Mouse (Mus musculus): ENCODE data around the gene Gphn.

Gphn gene

DNA sequence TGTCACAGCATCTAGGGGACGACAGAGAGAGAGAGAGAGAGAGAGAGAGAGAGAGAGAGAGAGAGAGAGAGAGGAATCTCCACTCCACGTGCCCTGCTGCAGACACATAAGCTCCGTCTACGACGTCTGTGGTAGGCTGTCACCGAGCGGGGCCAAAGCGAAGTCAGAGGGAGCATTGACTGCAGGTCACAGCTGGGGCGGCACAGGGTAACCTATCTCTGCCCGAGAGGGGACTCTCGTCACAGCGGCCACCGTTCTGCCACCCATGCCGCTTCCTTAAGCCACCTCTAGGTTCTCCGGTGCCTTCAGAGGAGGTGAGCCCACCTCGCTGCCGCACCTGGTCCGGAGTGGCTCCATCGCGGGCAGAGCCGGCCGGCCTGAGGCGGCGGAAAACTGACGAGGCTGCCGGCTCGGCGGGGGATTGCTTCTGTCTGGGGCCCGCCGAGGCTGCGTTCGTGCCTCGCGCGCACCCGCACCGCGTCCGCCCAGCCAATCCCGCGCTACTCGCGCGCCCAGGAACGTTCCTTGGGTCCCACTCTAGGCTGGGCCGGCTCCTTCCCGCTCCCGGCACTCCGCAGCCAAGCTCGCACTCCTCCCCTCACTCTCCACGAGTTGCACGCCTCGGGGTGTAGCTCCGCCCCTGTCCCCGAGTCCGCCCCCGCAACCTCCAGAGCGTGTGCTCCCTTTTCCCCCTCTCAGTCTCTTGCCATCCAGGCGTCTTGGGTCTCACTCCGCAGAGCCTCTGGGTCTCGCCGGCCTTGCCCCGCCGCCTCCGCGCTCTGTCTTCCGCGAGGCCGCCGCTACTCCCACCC lies at the start of gene Gphn:
Gphn (plus strand) TSS at position 673 of the 812 bp plus-strand sequence.
- DNase-seq (ENCODE audit: low spot score in 2 of 2): peak; percentile 84 to 86

GRCm38 (mm10) chr12:78181452-78181851 lies 44.7 kb upstream of the Gphn start:
- DNase-seq (ENCODE audit: low spot score in 2 of 2): no peak

DNA sequence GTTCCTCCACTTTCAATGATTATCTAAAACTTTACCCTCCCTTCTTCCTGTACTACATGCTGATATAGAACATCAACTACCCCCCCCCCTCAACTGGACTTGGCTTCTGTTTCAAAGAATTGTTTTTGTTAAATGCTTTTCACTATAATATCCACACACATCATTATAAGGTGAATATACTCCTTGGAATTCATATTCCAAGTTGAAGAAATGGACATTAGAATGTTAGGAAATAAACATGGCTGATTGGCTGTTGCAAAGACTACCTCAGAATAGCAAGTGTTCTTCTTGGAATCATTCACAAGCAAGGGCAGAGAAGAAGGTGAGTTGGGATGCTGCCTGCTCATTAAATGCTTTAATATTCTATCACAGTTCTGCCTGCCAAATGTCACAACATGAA lies 32.2 kb upstream of the Gphn start, which contains the start of gene Gm6657:
Gm6657 (plus strand) TSS at position 301 of the 400 bp plus-strand sequence.
- no peak for DNase-seq (ENCODE audit: low spot score in 2 of 2)

- DNase-seq (ENCODE audit: low spot score in 2 of 2): no peak
These were observed 30.8 kb upstream of the Gphn start for GRCm38 (mm10) chr12:78195368-78195767.

DNA sequence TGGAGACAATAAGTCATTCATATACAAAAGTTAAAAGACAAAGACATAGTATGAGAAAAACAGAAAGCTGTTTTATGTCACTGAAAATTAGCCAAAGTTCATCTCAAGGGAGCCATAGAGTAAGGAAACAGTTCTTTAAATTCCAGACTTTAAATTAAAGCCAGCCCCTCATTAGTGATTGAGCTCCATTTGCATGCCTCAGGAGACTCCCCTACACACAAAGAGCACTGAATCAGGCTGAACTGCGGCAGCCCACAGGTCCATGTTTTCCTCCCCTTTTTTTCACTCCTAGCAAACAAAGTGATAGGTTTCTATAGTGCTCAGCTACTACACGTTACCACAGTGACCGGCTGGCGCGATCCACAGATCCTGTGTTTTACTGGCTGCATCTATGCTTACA lies 22.5 kb upstream of the Gphn start:
- no peak for DNase-seq (ENCODE audit: low spot score in 2 of 2)

DNA sequence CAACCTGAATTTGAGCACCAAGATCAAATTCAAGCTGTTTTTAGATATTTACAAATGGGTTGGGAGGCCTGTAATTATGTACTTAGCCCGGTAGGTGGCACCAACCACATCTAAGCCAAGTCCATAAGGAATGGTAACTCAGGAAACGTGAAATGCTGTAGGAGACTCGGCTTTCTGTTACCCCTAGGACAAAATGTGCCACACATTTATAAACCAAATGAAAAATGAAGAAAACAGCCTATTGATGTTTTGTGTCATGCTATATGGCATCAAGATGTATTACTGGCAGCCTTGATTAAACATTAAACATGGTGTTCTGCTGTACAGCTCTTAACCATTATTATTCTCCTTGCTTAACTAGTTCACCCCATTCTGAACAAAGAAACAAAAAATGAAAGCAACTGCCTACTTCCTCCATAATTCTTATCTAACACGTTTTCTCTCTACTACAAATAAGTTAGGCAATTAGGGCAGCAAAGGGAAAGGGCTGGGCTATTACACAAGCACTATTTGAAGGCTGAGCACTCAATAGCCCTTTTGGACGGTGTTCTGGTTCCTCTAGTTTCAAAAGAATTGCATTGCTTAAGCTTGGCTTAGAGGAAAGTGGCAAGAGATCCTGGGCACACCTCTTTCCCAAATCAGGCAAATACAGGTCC lies 20.1 kb upstream of the Gphn start:
- peak; percentile 5 for DNase-seq (ENCODE audit: low spot score in 2 of 2)

GRCm38 (mm10) chr12:78206571-78206960 lies 19.6 kb upstream of the Gphn start:
- DNase-seq (ENCODE audit: low spot score in 2 of 2): no peak

- no peak for DNase-seq (ENCODE audit: low spot score in 2 of 2)
These were observed 16.3 kb upstream of the Gphn start for GRCm38 (mm10) chr12:78209856-78210255.

DNA sequence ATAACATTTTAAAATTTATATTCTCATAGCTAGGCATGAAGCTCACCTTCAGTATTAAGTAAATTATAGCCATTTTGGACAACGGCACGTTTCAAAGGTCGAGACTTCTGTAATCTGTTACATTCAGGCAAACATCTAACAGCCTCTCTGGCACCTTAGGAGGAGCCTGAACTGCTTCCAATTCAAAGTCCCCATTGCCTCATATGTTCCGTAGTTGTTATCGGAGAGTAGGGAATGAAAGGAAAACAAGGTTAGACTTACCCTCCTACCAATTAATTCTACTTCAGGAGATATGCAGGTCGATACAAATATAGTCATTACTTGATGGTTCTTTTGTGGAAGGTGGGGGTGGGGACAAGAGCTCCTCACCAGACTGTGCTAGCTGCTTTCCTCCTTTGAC lies 10.7 kb upstream of the Gphn start:
- DNase-seq (ENCODE audit: low spot score in 2 of 2): no peak

DNA sequence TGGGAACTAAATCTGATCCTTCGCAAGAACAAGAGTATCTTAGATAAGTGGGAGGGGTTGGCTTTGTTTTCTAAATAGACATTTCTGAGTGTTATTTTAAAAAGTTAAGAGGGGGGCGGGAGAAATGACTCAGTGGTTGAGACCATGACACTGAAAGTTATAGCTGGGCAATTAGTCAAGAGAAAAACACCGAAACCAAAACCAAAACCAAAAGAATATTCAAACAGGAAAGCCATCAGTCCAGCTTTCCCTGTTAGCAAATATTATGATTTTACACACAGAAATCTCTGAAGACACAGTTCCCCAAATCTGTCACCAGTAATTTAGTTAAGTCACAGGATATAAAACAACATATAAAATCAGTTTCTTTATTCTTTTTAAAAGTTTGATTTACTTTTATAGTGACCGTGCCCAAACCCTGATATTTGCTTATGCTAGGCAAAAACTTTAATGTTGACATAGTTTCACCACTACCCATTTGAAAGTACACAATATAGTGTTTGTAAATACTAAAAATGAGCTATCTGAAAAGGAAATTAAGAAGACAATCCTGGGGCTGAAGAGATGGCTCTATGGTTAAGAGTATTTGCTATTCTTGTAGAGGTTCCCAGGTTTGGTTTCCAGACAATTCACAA lies 6.9 kb upstream of the Gphn start:
- DNase-seq (ENCODE audit: low spot score in 2 of 2): no peak

DNA sequence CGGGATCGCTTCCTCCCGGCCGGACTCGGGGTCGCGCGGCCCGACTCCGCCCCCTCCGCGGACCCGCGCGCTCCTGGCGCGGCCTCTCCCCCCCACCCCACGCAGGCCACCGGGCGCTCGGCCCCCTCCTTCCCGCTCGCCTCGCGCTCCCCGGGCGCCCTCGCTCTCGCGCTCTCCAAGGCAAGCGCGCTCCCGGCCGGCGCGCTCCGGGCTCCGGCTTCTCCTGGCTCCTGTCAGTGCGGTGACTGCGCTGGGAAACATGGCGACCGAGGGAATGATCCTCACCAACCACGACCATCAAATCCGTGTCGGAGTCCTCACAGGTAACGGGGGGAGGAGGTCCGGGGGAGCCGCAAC lies 318 bp downstream of the Gphn start:
- peak; percentile 72 to 84 for DNase-seq (ENCODE audit: low spot score in 2 of 2)

GRCm38 (mm10) chr12:78227021-78227932 lies 1.1 kb downstream of the Gphn start:
- DNase-seq (ENCODE audit: low spot score in 2 of 2): peak; percentile 27 to 62

- DNase-seq (ENCODE audit: low spot score in 2 of 2): no peak
These were observed 2.0 kb downstream of the Gphn start for GRCm38 (mm10) chr12:78228139-78228538.

DNA sequence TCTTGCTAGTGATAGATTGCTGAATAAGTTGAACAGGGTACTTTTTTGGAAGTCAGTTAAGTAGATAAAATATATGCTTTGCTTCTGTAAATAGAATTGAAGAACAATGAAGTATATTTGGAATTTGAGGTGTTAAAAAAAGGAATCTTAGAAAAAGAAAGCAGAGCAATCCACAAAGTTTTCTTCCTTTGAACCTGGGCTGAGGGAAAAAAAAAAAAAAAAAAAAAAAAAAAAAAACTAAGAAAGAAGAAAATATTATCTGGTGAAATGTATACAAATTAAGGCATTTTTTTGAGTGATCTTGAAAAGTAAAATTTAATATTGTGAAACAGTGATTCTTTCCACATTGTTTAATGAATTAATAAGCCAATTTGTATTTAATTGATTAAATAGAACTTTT lies 6.4 kb downstream of the Gphn start:
- no peak for DNase-seq (ENCODE audit: low spot score in 2 of 2)

GRCm38 (mm10) chr12:78248366-78248765 lies 22.2 kb downstream of the Gphn start:
- DNase-seq (ENCODE audit: low spot score in 2 of 2): no peak

DNA sequence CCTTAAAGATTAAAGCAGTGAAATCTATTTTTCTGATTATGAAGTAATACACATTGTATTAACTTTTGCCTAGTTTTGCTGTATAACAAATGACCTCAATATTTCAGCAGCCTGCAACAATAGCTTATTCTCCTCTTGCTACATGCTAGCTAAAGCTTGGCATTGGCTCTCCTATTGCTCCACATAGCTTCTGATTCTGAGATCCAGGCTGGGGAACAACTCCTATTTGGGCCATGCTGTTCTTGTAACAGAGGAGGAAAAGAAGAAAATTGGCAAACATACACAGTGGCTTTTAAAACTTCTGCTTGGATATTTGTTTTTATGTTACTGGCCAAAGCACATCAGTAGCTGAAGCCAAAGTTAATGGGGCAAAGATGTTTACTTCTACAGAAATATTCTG lies 23.0 kb downstream of the Gphn start:
- DNase-seq (ENCODE audit: low spot score in 2 of 2): no peak

DNA sequence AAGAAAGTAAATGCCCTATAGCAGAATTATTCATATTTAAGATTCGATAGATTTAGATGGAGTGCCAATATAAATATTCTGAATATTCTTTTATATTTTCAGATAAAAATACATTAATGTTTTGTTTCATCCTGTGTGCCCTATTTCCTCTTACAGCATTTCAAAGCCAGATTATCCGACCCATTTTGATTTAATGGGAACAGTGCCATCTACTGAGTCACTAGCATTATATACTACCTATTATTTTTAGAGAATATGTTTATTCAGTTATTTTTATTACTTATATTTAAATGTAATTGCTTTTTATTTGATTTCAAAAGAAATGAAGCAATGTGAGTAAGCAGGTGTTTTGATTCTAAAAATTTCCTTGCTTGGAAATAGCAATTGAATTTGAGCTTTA lies 51.2 kb downstream of the Gphn start:
- no peak for DNase-seq (ENCODE audit: low spot score in 2 of 2)

DNA sequence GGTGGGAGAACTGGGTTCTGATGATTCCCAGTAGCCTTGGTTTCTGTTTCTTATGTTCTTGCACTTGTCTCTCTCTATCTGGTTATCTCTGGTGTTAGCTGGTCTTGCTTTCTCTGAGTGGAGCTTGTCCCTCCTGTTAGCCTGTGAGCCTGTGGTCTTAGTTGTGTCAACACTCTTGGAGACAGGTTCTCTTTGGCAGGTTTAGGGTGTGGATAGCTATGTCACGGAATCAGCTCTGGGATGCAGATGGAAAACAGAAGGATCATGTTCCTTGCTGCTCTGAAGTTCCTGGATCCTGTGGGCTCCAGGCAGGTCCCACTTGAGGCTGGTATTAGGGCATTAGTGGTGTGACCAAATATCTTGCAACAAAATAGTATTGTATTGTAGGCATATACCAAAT lies 64.2 kb downstream of the Gphn start:
- DNase-seq (ENCODE audit: low spot score in 2 of 2): no peak

DNA sequence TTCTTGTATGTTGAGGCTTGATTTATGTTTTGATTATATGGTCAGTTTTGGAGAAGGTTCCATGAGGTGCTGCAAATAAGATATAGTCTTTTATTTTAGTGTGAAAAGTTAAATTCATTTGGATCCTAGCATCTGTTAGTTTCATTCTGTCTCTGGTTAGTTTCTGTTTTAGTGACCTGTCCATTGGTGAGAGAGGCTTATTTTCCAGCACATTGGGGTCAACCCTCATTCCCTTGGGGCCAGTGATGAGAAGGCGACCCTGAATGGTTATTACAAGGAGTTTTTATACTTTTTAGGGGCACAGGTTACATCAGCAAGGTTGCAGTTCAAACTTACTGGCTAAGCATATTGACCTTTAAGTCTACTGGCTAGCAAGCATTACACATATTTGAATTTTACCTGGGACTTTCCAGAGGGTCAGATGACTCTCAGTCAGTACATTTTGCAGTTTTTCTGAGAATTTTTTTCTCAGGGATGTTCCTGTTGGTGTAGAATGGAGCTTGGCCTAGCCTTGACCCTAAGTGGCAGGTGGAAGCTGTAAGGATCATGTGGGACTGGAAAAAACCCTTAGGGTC lies 72.7 kb downstream of the Gphn start:
- DNase-seq (ENCODE audit: low spot score in 2 of 2): no peak

GRCm38 (mm10) chr12:78315106-78315505 lies 88.9 kb downstream of the Gphn start:
- DNase-seq (ENCODE audit: low spot score in 2 of 2): no peak

DNA sequence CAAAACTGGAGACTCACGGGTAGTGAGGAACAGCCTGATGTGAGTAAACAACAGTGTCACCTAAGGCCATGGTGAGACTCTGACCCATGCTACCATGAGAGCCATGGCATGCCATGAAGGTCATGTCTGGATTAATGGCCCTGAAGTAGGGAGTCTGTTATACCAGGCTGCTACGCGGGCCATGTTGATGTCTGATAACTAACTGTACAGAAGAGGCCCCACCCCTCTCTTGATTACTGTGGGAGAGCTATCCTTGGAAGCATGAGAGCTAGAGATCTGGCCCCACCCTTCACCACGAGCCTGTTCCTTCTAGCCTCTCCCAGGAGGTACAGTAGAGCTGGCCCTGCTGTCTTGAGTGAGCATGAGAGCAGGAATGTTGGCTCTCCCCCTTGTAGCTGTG lies 101.8 kb downstream of the Gphn start:
- DNase-seq (ENCODE audit: low spot score in 2 of 2): no peak

Data from urinary bladder, adult 18-20 months (tissue).